Mouse (Mus musculus): ENCODE data around the gene 1700022I11Rik.

DNA sequence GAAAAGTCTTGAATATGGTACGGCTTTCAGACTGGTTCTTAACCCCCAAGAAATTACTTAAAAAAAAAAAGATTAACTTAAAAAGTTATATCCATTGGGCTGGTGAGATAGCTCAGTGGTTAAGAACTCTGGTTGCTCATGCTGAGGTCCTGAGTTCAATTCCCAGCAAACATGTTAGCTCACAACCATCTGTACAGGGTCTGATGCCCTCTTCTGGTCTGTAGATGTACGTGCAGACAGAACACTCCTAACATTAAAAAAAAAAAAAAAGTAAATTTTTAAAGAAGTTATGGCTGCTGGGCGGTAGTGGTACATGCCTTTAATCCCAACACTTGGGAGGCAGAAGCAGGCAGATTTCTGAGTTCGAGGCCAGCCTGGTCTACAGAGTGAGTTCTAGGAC is 8.7 kb downstream of the 1700022I11Rik start:
- TF ChIP-seq POLR2A (IDR thresholded peaks at IDR 0.05; ENCODE audit: low read depth, low read length) (no peak), CTCF (IDR thresholded peaks at IDR 0.05; ENCODE audit: extremely low read depth, insufficient read length, insufficient replicate concordance, low read depth, low read length) (no peak)

All from small intestine, adult 2 months (tissue).